Mouse (Mus musculus): ENCODE data around the gene Dmrtc2.
"Not testable (repeated sequence)": the region's sequence is repeated elsewhere in the genome, so short reads cannot be mapped to it uniquely, and the experiment has no call there.

Gene Dmrtc2

GRCm38 (mm10) chr7:24869080-24869479, 777 bp upstream of the Dmrtc2 start:
- no peak for DNase-seq (ENCODE audit: low spot score in 2 of 2)

DNA sequence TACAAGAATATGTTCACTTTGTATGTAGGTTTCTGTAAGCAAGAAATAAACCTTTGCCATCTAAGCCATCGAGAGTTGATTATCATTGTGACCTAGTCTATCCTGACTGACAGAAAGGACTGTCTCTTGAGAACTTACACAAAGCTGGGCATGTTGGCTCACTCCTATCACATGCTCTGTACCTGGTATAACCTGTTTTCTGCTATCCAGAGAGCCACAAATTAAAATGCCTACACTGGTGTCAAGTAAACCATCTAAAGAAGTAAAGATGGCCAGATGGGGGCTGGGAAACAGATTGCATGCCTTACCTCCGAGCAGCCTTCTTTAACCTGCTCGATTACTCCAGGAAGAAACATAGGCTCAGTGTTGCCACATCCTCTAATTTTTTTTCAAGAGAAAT, 7.7 kb downstream of the Dmrtc2 start:
- DNase-seq (ENCODE audit: low spot score in 2 of 2): no peak

DNA sequence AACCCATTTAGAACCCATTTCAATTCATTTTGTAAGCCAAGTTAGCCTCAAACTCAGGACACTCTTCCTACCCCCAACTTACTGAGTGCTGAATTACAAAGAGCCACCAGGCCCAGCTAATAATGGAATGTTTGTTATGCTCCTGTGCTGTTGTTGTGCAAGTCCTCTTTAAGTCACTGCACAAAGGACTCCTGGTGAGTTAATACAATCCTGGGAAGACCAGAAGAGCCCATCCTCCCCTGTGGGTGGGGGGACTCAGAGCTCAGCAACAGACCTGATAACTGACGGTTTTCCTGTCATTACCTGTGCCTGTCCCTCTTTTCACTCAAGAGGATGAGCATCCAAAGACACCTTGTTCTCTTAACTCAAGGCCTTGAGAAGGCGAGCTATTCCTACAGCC, 9.8 kb downstream of the Dmrtc2 start:
- no peak for DNase-seq (ENCODE audit: low spot score in 2 of 2)

- no peak for DNase-seq (ENCODE audit: low spot score in 2 of 2)
Observed at GRCm38 (mm10) chr7:24882416-24883199, 12.8 kb downstream of the Dmrtc2 start.

DNA sequence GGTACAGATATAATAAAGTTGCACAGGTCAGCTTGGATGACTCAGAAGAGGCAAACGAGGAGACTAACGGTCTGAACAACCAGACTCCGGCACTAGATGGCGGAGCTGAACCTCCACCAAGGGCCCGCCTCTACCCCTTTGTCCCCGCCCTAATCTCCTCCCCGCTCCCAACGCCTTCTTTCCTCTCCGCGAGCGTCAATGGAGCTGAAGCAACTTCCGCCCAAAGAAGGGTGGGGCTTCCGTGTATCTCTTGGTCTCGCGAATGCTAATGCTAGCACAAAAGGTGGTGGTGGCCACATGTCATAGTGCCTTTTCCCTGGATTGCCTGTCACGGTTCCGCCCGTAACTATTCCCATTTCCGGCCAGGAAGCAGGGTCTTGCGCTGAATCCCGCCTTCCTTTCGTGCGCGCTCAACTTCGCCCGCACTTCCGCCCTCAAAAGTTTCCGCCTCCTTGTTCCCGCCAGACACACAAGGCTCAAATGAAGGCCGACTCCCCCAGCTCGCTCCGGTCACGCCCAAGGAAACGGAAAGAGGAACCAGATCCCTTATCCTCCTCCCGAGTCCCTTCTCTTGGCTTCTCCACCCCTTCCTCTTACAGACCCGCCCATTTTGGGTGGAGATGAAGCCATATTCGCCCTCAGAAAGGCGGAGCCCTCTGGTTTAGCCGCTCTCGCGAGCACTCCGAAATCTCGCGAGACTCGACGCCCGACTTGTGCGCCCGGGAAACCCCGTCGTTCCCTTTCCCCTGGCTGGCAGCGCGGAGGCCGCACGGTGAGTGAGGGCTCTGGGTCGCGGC, 14.2 kb downstream of the Dmrtc2 start, which contains the start of gene Rps19:
Gene Rps19 (plus strand): TSS at position 476 of the 797 bp plus-strand sequence.
- peak; percentile 96 for DNase-seq (ENCODE audit: low spot score in 2 of 2)

- peak in 1 of 2 experiments; percentile 36 for DNase-seq (ENCODE audit: low spot score in 2 of 2)
Observed at GRCm38 (mm10) chr7:24884693-24885291, 14.9 kb downstream of the Dmrtc2 start.

GRCm38 (mm10) chr7:24885468-24886307, 15.8 kb downstream of the Dmrtc2 start:
- no peak for DNase-seq (ENCODE audit: low spot score in 2 of 2)

- no peak for DNase-seq (ENCODE audit: low spot score in 2 of 2)
Observed at GRCm38 (mm10) chr7:24886308-24886633, 16.4 kb downstream of the Dmrtc2 start.

- DNase-seq (ENCODE audit: low spot score in 2 of 2): no peak
Observed at GRCm38 (mm10) chr7:24887096-24887495, 17.2 kb downstream of the Dmrtc2 start.

DNA sequence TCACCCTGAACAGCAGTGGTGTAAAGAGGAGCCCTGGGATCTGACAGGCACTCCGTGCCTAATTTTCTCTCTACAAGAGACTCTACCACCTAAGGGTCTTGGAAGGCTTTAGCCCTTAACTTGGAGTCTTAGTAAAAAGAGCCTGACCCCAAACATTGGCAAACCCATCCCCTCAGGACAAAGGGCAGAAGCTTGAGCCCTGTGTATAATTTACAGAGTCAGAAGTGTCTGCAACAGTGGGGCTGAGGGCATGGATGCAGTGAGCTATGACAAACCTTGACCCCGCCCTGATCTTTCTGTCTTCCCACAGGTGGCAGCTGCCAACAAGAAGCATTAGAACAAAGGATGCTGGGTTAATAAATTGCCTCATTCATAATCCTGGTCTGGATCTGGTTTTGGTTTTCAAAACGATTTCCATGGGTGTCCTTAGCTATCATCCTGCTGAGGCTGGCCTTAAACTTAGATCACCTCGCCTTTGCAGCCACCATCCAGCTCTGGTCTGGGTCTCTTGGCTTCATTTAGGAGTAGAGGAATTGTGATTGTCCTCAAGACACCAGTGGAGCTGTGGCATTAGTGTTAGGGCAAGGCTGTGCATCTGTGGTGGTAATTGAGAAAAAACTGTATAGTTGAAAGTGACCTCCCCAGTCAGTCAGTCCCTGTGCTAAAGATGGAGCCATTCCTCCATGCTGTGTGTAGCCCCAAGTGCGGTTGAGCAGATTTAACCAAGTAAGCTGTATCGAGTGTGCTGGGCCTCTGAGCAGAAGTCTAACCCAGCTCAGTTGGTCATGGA, 19.8 kb downstream of the Dmrtc2 start:
- DNase-seq (ENCODE audit: low spot score in 2 of 2): no peak

DNA sequence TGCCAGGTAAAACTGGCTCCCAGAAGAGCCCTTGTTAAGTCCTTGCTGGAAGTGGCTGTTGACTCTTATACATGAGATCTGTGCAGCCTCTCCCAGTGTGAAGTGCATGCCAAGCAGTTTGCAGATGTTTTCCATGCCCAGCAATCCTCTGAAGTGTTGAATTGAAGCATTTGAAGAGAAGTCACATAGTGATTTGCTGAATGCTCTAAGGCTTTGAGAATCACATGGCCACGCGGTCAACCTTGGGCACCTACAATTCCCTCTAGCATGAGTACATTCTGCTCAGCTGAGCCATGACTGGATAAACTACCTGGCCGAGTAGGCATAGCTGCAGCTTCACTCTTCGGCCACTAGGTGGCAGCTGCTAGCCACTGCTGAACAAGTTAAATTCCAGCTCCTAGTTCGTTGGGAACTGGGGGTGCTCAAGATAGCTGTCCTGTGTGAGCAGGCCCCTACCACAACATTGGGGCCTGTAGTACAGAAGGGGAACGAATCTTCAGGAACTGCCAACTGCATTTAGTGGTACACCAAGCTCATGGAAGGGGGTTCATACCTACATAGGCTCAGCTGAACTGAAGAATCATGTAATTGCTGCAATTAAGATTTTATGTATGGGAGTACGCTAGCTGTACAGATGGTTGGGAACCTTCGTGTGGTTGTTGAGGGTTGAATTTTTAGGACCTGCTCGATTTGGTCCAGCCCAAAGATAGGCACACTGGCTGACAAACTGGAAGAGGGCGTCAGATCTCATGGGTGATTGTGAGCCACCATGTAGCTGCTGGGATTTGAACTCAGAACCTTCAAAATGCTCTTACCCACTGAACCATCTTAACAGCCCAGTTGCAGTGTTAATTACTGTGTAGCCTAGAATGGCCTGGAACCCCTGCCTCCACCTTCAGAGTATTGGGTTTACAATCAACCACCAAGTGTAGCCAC, 20.7 kb downstream of the Dmrtc2 start:
- DNase-seq (ENCODE audit: low spot score in 2 of 2): peak; percentile 57 to 76

GRCm38 (mm10) chr7:24891241-24892124, 21.6 kb downstream of the Dmrtc2 start:
- no peak for DNase-seq (ENCODE audit: low spot score in 2 of 2)

- no peak for DNase-seq (ENCODE audit: low spot score in 2 of 2)
Observed at GRCm38 (mm10) chr7:24892125-24892583, 22.3 kb downstream of the Dmrtc2 start.

GRCm38 (mm10) chr7:24895749-24896148, 25.9 kb downstream of the Dmrtc2 start:
- not testable (repeated sequence) for DNase-seq (ENCODE audit: low spot score in 2 of 2)

DNA sequence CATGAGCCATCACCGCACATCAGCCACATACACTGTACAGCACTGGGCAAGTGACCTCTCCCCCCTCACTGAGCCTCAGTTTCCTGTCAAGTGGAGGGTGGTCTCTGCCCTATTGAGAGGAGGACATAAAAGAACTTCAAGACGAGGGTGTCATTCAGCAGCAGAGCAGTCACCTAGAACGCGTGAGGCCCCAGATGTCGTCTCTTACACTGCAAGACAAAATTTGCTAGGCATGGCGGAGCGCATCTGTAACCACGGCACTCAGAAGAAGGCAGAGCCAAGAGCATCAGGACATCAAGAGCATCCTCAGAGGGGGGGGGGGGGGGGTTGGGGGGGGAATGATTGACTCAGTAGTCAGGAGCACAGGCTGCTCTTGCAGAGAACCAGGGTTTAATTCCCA, 26.4 kb downstream of the Dmrtc2 start:
- no peak for DNase-seq (ENCODE audit: low spot score in 2 of 2)

GRCm38 (mm10) chr7:24897224-24897623, 27.4 kb downstream of the Dmrtc2 start, which contains the start of gene Cd79a:
Cd79a (plus strand) TSS chr7:24897381.
- DNase-seq (ENCODE audit: low spot score in 2 of 2): no peak

DNA sequence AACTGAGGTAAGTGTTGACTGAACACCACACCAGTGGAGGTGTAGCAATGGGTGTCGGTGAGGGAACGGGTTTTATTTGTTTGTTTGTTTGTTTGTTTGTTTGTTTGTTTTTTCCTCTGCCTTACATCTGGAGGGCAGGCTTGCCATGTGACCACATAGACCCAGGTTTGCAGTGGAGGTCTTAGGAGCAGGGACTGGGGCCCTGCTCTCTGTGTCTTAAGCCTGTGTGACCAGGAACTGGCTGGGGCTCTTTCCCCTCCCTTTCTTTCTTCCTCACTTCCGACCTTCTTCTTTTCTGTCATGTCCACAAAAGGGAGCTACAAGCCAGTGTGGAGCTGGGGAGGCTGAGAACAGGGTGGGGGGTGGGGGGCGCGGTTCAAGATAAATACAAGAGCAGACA, 28.1 kb downstream of the Dmrtc2 start:
- no peak for DNase-seq (ENCODE audit: low spot score in 2 of 2)

- no peak for DNase-seq (ENCODE audit: low spot score in 2 of 2)
Observed at GRCm38 (mm10) chr7:24901114-24901513, 31.3 kb downstream of the Dmrtc2 start.

GRCm38 (mm10) chr7:24901842-24902241, 32.0 kb downstream of the Dmrtc2 start:
- DNase-seq (ENCODE audit: low spot score in 2 of 2): no peak

Data from thymus, postnatal 10 days (tissue).